14 mouse cellular contexts compared by ENCODE assay signal in genomic region chr8:82191011-82191410, GRCm38 (mm10).
"Had no signal": no experiment of that assay in that cellular context is flagged by ENCODE, and none has a peak within 500 bp of the region (broad histone marks: within the 10 kb centered on the region; RNA-seq: fewer than 3 reads in every experiment).

No protein-coding gene starts in this region.

- H3K27me3 ChIP-seq: midbrain, embryonic 12.5 days; neural tube, embryonic 12.5 days had no signal

- DNase-seq: lung, adult 18-20 months; lung, embryonic 14.5 days; lung, postnatal 10 days; lung, postnatal 4 days; midbrain, embryonic 14.5 days; right cerebral cortex, postnatal 14 days; thymus, adult 18-20 months; thymus, postnatal 25 days; thymus, postnatal 4 days had no signal

- H3K9ac ChIP-seq: liver, embryonic 14.5 days; lung, embryonic 14.5 days; midbrain, embryonic 12.5 days; neural tube, embryonic 12.5 days had no signal

- H3K36me3 ChIP-seq: midbrain, embryonic 10.5 days; midbrain, embryonic 12.5 days; neural tube, embryonic 12.5 days had no signal

- H3K27ac ChIP-seq: liver, embryonic 14.5 days; midbrain, embryonic 10.5 days; midbrain, embryonic 12.5 days; neural tube, embryonic 12.5 days had no signal

- H3K4me2 ChIP-seq: lung, embryonic 14.5 days; midbrain, embryonic 12.5 days; neural tube, embryonic 12.5 days had no signal

- ATAC-seq: midbrain, embryonic 16.5 days had no signal

- H3K4me3 ChIP-seq: midbrain, embryonic 10.5 days; midbrain, embryonic 12.5 days; neural tube, embryonic 12.5 days had no signal

- H3K4me1 ChIP-seq: midbrain, embryonic 10.5 days; midbrain, embryonic 12.5 days; neural tube, embryonic 12.5 days had no signal

- H3K9me3 ChIP-seq: midbrain, embryonic 10.5 days; midbrain, embryonic 12.5 days; neural tube, embryonic 12.5 days had no signal
